Mouse (Mus musculus): ENCODE data around the gene Mterf1a. TPM values are rescaled to one million over a fixed set of nuclear protein-coding genes. Genes with fewer than 3 reads are reported as not detected.

Gene Mterf1a
- polyA plus RNA-seq, 1 experiment from 2014 or later: 6.8 TPM

Other genes starting within 250 kb of the Mterf1a start
- gene Tmbim7, start 242.8 kb downstream of the Mterf1a start, polyA plus RNA-seq (2016; fragmentation: Nextera tagmentation; extraction: Ambion mirVana): not detected in 2 replicates
- gene Gatad1, start 236.7 kb downstream of the Mterf1a start, polyA plus RNA-seq (2016; fragmentation: Nextera tagmentation; extraction: Ambion mirVana): 43.2 TPM in 2 replicates
- gene Ankib1, start 91.0 kb downstream of the Mterf1a start, polyA plus RNA-seq (2016; fragmentation: Nextera tagmentation; extraction: Ambion mirVana): 9.8 and 10.0 TPM in 2 replicates
- 31.8 and 33.3 TPM in 2 replicates for gene Krit1, start 90.7 kb downstream of the Mterf1a start, polyA plus RNA-seq (2016; fragmentation: Nextera tagmentation; extraction: Ambion mirVana)
- gene Lrrd1, start 48.8 kb downstream of the Mterf1a start, polyA plus RNA-seq (2016; fragmentation: Nextera tagmentation; extraction: Ambion mirVana): 0.05 TPM in 1 of 2 replicates, not detected in the other
- 51.3 and 51.8 TPM in 2 replicates for gene Akap9, start 34.1 kb upstream of the Mterf1a start, polyA plus RNA-seq (2016; fragmentation: Nextera tagmentation; extraction: Ambion mirVana)
- 54.8 and 61.2 TPM in 2 replicates for gene Cyp51, start 210.8 kb upstream of the Mterf1a start, polyA plus RNA-seq (2016; fragmentation: Nextera tagmentation; extraction: Ambion mirVana)

Measured in liver, embryonic 12.5 days (tissue).